Mouse (Mus musculus): ENCODE data around the gene Stk10. TPM values are rescaled to one million over a fixed set of nuclear protein-coding genes. Genes with fewer than 3 reads are reported as not detected.

Gene Stk10
- total RNA-seq, 2 experiments from 2014 or later = 7.5 to 8.3 TPM

DNA sequence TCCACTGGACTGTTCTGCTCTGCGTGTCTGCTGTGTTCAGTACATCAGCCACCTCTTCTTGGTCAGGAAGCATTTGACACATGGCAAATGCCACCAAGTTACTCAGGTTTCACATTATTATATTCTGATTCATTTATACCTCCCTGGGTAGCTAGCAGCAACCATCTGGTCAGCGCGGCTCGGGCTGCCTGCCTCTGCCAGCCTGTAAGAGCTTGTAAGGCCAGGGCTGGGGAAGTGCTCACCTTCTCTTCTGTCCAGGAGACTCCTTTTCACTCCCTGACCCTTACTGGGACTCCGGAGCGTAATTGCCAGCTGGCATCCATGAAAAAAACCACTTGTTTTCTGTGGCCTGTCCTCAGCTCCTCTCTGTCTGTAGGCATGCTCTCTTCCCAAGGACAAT lies 16.1 kb downstream of the Stk10 start:
- DNase-seq (ENCODE audit: low spot score in 2 of 2) = no peak

DNA sequence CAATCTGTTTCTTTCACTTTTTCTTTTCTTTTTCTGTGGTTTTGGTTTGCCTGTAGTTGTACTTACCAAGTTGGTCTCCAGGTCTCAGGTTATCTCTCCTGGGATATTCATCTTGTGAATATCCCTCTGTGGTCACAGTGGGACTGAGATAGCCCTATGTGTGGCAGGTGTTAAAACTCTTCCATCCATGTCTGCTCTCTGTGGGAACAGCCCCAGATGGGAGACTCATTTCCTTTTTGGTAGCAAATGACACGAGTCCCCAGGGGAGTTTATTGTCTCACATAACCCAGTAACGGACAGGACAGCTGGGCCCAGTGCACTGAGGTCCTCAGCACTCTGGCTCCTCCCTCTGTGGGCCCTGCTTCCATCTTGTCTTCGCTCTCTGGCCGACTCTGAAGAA lies 17.0 kb downstream of the Stk10 start:
- no peak for DNase-seq (ENCODE audit: low spot score in 2 of 2)

- DNase-seq (ENCODE audit: low spot score in 2 of 2) = no peak
Observed at GRCm38 (mm10) chr11:32551056-32551455, 18.0 kb downstream of the Stk10 start.

- peak in 1 of 2 experiments; percentile 36 for DNase-seq (ENCODE audit: low spot score in 2 of 2)
Observed at GRCm38 (mm10) chr11:32551579-32552297, 18.6 kb downstream of the Stk10 start.

DNA sequence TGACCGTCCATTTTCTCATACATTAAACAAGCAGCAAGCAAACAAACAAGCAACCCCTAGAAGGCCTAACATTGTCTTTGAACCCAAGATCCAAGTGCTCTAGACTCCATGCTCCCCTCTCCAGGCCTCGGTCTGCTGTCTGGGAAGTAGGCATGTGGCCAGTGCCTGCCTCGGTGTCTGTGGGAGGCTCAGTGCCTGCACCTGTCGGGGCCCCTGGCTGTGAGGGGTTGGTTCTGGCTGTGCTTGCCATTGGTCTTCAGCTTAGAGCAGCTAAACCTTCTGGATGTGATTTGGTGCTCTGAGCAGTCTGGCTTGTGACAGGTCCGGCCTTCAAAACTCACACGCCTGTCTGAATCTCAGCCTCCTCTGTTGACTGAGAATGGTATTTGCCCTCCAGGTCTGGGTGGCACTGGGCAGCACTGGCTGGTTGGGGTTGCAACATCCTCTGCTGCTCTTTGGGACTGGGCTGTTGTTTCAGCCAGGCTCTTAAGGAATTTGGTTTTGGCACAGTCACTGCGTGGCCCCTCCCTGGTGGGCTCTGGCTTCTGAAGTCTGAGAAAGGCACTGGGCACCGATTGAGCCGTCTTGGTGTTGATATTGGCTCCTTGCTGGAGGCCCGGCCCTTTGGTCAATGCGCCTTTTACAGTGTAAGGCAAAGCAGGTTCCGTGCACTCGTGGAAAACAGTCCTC lies 19.4 kb downstream of the Stk10 start:
- DNase-seq (ENCODE audit: low spot score in 2 of 2) = no peak

GRCm38 (mm10) chr11:32553311-32554140 lies 20.4 kb downstream of the Stk10 start:
- no peak for DNase-seq (ENCODE audit: low spot score in 2 of 2)

DNA sequence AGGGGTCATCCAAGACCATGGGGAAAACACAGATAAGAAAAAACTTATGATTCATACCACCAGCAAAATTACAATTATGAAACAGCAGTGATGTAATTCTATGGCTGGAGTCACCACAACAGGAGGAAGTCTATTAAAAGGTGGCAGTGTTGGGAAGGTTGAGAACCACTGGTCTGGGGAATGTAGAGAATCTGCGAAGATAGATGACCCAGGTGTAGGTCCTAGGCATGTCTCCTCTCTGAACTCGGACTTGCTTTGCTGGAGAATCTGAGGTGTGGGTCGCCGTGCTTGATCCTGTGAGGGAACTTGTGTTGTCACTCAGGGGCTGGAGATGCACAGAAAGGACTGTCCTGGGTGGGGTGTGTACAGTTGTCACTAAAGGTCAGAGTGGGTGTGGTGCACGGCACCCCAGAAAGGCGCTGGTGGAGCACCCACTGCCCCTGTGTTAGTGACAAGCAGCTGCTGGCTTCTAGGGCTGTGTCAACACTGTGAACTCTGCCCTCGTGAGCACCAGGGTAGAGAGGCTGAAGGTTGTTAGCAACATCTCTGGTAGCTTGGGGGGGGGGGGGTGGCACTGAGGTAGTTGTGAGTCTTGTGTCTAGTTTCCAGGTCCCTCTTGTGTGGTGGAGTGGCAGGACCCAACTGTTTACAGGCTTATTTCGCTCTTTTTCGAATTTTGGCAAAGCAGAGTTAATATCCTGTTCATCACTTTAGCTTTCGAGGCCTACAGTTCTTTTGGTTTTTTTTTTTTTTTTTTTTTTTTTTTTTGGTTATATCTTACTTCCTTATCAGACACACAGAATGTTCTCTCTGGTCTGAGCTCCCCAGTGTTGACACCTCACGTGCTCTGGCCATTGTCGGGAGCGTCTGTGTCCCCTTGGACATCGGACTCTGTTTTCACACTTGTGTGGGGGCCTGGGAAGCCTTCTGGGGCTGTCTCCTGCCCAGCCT lies 21.3 kb downstream of the Stk10 start:
- DNase-seq (ENCODE audit: low spot score in 2 of 2) = no peak

DNA sequence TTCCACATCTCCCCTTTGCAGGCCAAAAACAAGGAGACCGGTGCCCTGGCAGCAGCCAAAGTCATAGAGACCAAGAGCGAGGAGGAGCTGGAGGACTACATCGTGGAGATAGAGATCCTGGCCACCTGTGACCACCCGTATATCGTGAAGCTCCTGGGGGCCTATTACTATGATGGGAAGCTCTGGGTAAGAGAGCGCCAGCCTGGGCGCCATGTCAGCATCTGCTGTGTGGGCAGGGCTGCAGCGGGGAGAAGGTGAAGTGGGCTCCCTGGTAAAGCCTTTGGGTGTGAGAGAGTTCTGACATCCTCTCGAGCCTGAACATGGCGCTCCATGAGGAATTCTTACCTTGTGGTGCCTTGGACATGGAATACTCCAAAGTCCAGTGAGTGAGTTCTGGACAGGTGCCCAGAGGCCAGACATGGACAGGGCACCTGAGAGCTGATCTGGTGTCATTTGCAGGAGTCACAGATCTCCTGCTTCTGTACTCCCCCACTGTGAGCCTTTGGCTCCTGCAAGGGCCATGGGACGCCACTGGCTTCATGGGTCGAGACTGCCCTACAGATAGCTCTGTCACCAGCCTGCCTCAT lies 22.1 kb downstream of the Stk10 start:
- no peak for DNase-seq (ENCODE audit: low spot score in 2 of 2)

GRCm38 (mm10) chr11:32556333-32556990 lies 23.4 kb downstream of the Stk10 start:
- DNase-seq (ENCODE audit: low spot score in 2 of 2) = no peak

DNA sequence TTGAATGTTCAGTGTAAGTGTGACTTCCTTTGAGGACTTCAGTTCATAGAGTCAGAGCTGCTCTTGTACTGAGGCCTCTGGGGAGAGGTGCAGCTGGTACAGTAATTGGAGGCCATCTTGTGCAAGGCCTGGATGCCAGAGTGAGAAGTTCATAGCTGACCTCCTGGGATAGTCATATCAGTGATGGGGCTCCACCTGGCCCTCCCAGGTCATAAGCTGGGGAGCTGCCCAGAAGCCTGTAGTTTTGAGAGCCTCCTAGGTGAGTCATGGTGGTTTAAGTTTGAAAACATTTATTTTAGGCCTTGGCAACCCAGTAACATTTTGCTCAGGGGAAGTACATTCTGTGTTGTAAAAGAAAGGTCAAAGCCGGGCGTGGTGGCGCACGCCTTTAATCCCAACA lies 24.9 kb downstream of the Stk10 start:
- DNase-seq (ENCODE audit: low spot score in 2 of 2) = no peak

DNA sequence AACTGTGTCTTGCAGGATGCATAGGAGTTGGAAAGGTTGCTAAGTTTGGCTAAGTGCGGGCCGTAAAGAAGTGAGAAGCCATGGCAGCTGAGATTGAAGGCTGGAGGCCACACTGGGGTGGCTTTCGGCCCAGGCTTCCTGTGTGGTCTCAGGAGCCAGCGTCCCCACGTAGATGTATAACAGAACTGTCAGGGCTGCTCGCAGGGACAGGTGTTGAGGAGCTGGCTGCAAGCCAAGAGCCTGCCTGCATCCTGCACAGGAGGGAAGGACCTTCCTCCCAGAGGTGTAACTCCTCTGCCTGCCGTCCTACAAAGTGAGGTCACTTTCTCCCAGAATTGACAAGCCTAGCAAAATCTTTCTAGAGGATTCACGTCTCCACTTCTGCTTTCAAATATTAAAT lies 25.6 kb downstream of the Stk10 start:
- no peak for DNase-seq (ENCODE audit: low spot score in 2 of 2)

GRCm38 (mm10) chr11:32560015-32560770 lies 27.1 kb downstream of the Stk10 start:
- no peak for DNase-seq (ENCODE audit: low spot score in 2 of 2)

DNA sequence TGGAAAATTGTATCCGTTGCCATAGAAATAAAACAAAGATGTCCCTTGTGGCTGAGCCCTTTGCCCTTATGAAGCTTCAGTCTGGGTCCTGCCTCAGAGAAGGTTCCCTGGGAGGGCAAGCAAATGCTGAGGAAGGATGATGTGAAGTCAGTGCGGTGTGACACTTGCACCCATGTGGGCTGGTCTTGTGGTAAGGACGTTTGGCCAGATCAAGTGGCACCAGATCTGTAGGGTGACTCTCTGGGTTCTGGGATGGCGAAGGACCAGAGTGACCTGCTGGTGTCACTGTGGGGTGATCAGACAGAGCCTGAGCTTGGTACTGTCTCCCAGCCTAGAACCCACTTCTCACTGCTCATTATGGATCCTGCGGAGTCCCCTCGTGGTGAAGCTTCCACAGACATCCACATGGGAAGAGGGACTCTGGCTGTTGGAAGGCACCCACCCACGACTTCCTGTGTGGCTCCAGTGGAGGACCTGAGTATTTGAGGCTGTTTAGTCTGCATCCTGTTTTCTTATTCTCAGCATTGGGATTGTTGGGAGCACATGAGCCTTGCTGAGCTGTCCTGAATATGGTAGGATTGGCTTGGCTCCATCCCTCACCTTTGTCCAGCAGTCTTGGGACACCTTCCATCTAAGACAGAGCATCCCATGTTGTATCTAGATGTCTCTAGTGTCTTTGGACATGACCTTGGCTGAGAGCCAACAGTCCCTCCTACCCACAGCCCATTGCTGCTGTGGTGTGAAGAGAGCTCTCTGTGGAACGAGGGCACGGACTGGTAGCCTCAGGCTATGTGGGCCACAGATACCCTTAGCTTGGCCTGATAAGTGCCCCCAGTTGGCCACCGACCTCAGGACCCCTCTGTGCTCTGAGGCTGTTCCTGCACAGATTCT lies 28.6 kb downstream of the Stk10 start:
- no peak for DNase-seq (ENCODE audit: low spot score in 2 of 2)

GRCm38 (mm10) chr11:32562706-32563105 lies 29.6 kb downstream of the Stk10 start:
- no peak for DNase-seq (ENCODE audit: low spot score in 2 of 2)

- no peak for DNase-seq (ENCODE audit: low spot score in 2 of 2)
Observed at GRCm38 (mm10) chr11:32563660-32564059, 30.6 kb downstream of the Stk10 start.

DNA sequence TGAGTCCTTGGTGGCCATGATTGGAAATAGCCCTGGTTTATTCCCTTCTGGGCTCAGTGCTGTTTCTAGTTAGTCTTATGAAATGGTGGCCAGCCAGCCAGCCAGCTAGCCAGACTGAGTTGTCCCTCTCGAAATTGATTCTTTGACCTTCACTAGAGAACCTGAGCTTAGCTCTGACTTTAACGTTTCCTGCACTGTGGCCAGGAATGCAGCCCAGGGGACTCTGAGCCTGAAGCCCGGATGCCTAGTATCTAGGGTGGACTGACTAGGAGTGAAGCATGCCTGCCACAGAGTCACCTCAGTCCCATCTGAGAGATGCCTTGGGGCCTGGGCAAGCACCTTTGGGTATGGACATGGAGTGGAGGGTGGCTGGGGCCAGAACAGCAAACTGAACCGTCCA lies 31.5 kb downstream of the Stk10 start:
- no peak for DNase-seq (ENCODE audit: low spot score in 2 of 2)

DNA sequence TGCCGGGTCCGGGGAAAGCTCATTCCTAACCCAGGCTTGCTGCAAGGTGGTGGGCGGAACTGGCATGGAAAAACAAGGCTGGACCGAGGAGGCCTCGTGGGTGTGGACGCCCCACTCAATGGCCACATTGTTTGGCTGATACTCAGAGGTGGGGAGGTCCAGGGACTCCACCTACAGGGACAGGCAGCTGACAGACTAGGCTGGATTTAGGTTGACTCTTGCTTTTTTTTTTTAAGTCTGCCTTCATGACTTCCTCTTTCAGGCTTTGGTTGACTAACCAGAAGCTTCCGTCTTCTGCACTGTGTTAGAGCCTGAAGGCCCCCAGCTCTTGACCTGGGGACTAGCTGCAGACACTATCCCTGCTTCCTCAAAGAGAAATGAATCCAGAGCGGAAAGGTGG lies 32.0 kb downstream of the Stk10 start:
- no peak for DNase-seq (ENCODE audit: low spot score in 2 of 2)

- no peak for DNase-seq (ENCODE audit: low spot score in 2 of 2)
Observed at GRCm38 (mm10) chr11:32566184-32566583, 33.1 kb downstream of the Stk10 start.

Data from layer of hippocampus, postnatal 14 days (tissue).